Mouse (Mus musculus) liver, adult 2 months (tissue): Measurements from ENCODE around the gene Gdf7.

Source experiments
- CTCF ChIP-seq: fragments of 200-500 bp; IDR thresholded peaks from 2 replicates; pipeline ENCODE4 v1.5.1; 2011; ENCODE audit warnings: low read depth, low read length, control low read depth
- POLR2A ChIP-seq: fragments of 200-500 bp; IDR thresholded peaks from 2 replicates; pipeline ENCODE4 v1.6.1; 2011; ENCODE audit warnings: low read length, control low read depth; ENCODE audit not compliant: insufficient read depth; ENCODE audit errors: extremely low read depth

DNA sequence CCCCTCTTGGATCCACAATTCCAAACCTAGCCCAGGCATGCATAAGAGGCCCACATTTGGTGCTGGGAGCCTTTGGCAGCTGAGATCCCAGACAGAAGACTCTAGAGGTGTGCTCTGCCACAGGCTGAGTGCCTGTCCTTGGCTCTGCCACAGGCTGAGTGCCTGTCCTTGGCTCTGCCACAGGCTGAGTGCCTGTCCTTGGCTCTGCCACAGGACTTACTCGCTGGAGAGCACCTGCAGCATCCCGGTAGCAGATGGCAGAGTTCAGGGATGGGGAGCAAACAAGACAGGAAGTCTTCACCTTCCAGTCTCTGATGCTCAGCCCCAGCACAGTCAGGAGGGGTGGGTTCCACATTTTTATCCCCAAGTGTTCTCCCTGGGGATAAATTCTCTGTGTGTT, 3.5 kb upstream of the Gdf7 start:
- TF ChIP-seq POLR2A (no peak), CTCF (no peak)
